Mouse (Mus musculus) midbrain, postnatal 0 days (tissue): ENCODE data around the gene Gm20388. TPM values are rescaled to one million over a fixed set of nuclear protein-coding genes. Genes with fewer than 3 reads are reported as not detected.

ENCODE experiments used
- ATAC-seq: fragments of 200-750 bp; cut with Nextera tagmentation; 2 replicates; pipeline ENCODE4 v1.8.0; 2017; ENCODE audit warnings: moderate number of reproducible peaks, mild to moderate bottlenecking, moderate TSS enrichment, moderate library complexity; ENCODE audit not compliant: low FRiP score
- DNase-seq: peaks from one replicate; pipeline ENCODE4 v3.0.0-alpha.2; 2015; ENCODE audit warnings: low spot score
- H3K27ac ChIP-seq: fragments of 300-500 bp; sonication (generic); 2 replicates; pipeline ENCODE4 v1.5.1; 2014; ENCODE audit warnings: low read depth, mild to moderate bottlenecking, low read length, mixed read lengths
- H3K27me3 ChIP-seq: fragments of 300-500 bp; sonication (generic); 2 replicates; pipeline ENCODE4 v1.6.1; 2014; ENCODE audit warnings: low read length, control low read depth, mixed read lengths; ENCODE audit not compliant: insufficient read depth
- H3K36me3 ChIP-seq: fragments of 300-500 bp; sonication (generic); 2 replicates; pipeline ENCODE4 v1.6.1; 2014; ENCODE audit warnings: low read length, control low read depth, mixed read lengths; ENCODE audit not compliant: insufficient read depth
- H3K4me1 ChIP-seq: fragments of 300-500 bp; sonication (generic); 2 replicates; pipeline ENCODE4 v1.6.1; 2014; ENCODE audit warnings: mild to moderate bottlenecking, control low read depth, antibody characterized with exemption, low read length, mixed read lengths; ENCODE audit not compliant: insufficient read depth
- H3K4me2 ChIP-seq: fragments of 300-500 bp; sonication (generic); 2 replicates; pipeline ENCODE4 v1.6.1; 2014; ENCODE audit warnings: low read depth, mild to moderate bottlenecking, low read length, mixed read lengths; ENCODE audit not compliant: poor library complexity, severe bottlenecking
- H3K4me3 ChIP-seq: fragments of 300-500 bp; sonication (generic); 2 replicates; pipeline ENCODE4 v1.5.1; 2014; ENCODE audit warnings: low read depth, mild to moderate bottlenecking, low read length, moderate library complexity
- H3K9ac ChIP-seq: fragments of 300-500 bp; sonication (generic); replicated peaks from 2 replicates; pipeline ENCODE4 v1.6.1; 2014; ENCODE audit warnings: mild to moderate bottlenecking, low read length, moderate library complexity, mixed read lengths; ENCODE audit not compliant: poor library complexity, severe bottlenecking
- H3K9me3 ChIP-seq: fragments of 300-500 bp; sonication (generic); 2 replicates; pipeline ENCODE4 v1.6.1; 2016; ENCODE audit warnings: low read length, control low read depth
- CTCF ChIP-seq: IDR thresholded peaks from 2 replicates; pipeline ENCODE4 v1.5.1; 2016; ENCODE audit warnings: antibody characterized with exemption, mild to moderate bottlenecking
- WGBS: fragments of 180-500 bp; shearing (Covaris S2); extraction: QIAGEN DNeasy Blood & Tissue Kit; methylation state at CpG from one replicate; pipeline ENCODE4 v1.1.7; 2014; 5-methylcytosine and 5-hydroxymethylcytosine counted together
- polyA plus RNA-seq: library from polyadenylated mRNA; unstranded; fragments of >200 nt; fragmentation: Nextera tagmentation; extraction: Ambion mirVana; gene quantifications from 2 replicates; pipeline ENCODE4 v1.2.1, GENCODE M21; 2015
- total RNA-seq: library from RNA; depleted of rRNA; stranded (reverse); fragments of >200 nt; gene quantifications from 2 replicates; pipeline ENCODE4 v1.2.3, GENCODE M21; 2014

Gm20388 gene
- total and polyA plus RNA-seq, 2 experiments from 2014 or later = 74.2 TPM; not detected in 1

DNA sequence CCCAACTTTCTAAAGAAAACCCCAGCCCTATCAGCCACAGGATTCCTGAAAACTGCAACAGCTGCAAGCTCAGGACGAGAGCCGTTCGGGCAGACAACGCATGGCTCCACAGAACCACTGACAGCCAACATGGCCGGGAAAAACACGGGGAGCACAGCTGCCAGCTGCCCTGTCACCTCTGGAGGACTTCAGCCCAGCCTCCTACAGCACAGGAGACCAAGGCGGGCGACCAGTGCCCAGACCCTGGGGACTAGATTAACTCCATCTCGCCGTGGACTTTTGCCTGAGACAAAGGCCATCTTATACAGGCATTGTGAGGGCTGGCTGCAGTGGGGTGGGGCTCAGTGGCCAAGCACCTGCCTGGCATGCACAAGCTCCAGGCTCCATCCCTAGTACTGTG, 1739.3 kb downstream of the Gm20388 start:
- Histone ChIP-seq H3K9ac (peak overlapping the region; percentile 86), H3K27me3 (no peaks in the 10 kb centered on the region), H3K9me3 (no peaks in the 10 kb centered on the region), H3K4me3 (peak overlapping the region; percentile 81), H3K4me2 (peak overlapping the region; percentile 99), H3K4me1 (peaks cover 42% of the 10 kb centered on the region), H3K36me3 (no peaks in the 10 kb centered on the region), H3K27ac (no peak overlapping the region)
- 14% methylated on average over 10 of the region's 10 CpGs for WGBS
- DNase-seq (no peak), ATAC-seq (no peak)
- no peak for TF ChIP-seq CTCF

GRCm38 (mm10) chr8:121650389-121651307, 1740.0 kb downstream of the Gm20388 start:
- no peak for TF ChIP-seq CTCF
- Histone ChIP-seq H3K4me2 (peak overlapping the region; percentile 99), H3K9me3 (no peaks in the 10 kb centered on the region), H3K4me3 (peak overlapping the region; percentile 81), H3K27ac (peak overlapping the region; percentile 99; the same call in 1 of the 2 replicates), H3K9ac (peak overlapping the region; percentile 86), H3K27me3 (no peaks in the 10 kb centered on the region), H3K4me1 (peaks cover 42% of the 10 kb centered on the region), H3K36me3 (no peaks in the 10 kb centered on the region)
- ATAC-seq (no peak), DNase-seq (no peak)
- 50% methylated on average over 20 of the region's 20 CpGs for WGBS

DNA sequence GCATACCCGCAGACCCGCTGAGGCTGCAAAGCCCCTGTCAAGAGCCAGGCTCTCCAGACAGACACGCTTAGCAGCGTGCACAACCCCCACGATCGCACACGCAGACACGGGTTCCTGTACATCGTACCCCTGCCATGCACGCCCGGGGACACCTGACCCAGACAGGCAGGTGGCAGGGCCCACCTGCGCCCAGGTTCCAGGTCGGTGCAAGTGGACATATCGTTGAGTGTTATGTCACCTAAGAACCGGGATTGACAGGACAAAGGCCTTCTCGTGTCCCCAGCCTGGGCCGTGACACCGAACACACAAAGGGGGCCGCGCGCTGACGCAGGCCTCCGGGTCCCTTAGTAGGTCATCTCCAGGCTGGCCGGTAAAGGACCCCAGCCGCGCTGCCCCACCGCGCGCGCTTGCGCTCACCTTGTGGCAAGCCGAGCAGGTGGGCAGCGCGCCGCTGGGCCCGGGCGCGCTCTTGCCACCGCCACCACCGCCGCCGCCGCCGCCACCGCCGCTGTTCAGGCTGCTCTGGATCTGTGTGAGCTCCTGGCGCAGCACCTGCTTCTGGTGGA, 1740.8 kb downstream of the Gm20388 start:
- no peaks in the 10 kb centered on the region for H3K36me3 ChIP-seq
- peaks cover 42% of the 10 kb centered on the region for H3K4me1 ChIP-seq
- peak overlapping the region; percentile 81 for H3K4me3 ChIP-seq
- H3K27ac ChIP-seq = peak overlapping the region; percentile 99
- no peaks in the 10 kb centered on the region for H3K27me3 ChIP-seq
- 8% methylated on average over 39 of the region's 47 CpGs for WGBS
- no peak for ATAC-seq
- no peak for TF ChIP-seq CTCF
- DNase-seq = no peak
- peak overlapping the region; percentile 86 for H3K9ac ChIP-seq
- H3K4me2 ChIP-seq = peak overlapping the region; percentile 99
- H3K9me3 ChIP-seq = no peaks in the 10 kb centered on the region

DNA sequence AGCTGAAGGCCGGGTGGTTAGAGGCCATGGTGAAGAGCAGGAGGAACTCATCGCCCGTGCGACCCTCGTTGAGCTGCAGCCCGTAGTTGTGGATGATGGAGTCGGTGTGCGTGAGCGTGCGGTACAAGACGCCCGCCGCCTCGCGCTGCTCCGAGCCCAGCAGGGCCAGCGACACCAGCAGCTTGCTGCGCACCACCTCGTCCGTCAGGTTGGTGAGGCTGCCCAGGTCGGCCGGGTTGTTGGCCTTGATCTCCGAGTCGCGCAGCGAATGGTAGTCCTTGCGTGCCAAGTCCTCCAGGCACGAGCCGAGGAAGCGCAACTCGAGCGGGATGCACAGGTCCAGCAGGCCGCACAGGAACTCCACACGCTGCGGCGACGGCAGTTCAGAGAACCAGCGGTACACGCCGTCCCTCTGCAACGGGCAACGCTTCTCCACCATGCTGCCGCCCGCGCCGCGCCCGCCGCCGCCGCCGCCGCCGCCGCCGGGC, 1741.3 kb downstream of the Gm20388 start:
- Histone ChIP-seq H3K4me3 (peak overlapping the region; percentile 81), H3K9me3 (no peaks in the 10 kb centered on the region), H3K4me1 (peaks cover 42% of the 10 kb centered on the region), H3K36me3 (no peaks in the 10 kb centered on the region), H3K4me2 (peak overlapping the region; percentile 99), H3K27me3 (no peaks in the 10 kb centered on the region), H3K9ac (peak overlapping the region; percentile 86), H3K27ac (peak overlapping the region; percentile 99)
- TF ChIP-seq CTCF = no peak
- ATAC-seq (no peak), DNase-seq (peak; percentile 58)
- WGBS = 1% methylated on average over 45 of the region's 56 CpGs

DNA sequence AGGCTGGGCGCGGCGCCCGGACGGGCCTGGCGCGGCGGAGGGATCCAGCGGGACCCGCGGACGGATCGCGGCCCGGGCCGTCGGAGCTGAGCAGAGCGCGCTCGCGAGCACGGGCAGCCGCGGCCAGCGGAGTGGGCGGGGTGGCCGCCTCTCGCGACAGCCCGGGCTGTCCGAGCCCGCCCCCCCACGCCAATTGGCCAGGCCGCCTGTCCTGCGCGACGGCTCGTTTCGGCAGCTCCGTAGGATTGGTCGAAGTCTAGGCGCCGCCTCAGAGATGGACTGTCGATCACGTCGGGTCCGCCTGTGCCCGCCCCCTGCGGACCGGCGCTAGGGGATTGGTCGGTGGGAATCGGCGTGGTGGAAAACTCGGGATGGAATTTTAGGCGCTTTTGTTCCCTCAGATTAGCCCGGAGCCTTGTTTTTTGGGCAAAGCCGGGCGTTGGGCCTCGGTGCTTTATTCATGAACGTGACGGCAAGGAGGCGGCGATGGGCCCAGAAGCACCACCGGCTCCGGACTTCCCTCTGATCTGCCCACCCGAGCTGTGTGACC, 1742.2 kb downstream of the Gm20388 start, which contains the start of gene Zcchc14:
Gene Zcchc14 (minus strand): TSS at position 128 of the 550 bp plus-strand sequence.
- Histone ChIP-seq H3K4me3 (peak within 1 kb of the TSS; percentile 81), H3K27me3 (no peaks in the 10 kb centered on the region), H3K4me1 (peaks cover 35% of the 10 kb centered on the region), H3K4me2 (peak within 1 kb of the TSS; percentile 99), H3K9me3 (no peaks in the 10 kb centered on the region), H3K36me3 (no peaks in the 10 kb centered on the region), H3K9ac (peak within 1 kb of the TSS; percentile 88), H3K27ac (peak within 1 kb of the TSS; percentile 99)
- peak; percentile 100 for DNase-seq
- no peak for TF ChIP-seq CTCF
- ATAC-seq = peak; percentile 97
- WGBS = under 1% methylated on average over 42 of the region's 67 CpGs
